Mouse (Mus musculus) forebrain, embryonic 13.5 days (tissue): ENCODE results near the gene Fam72a. TPM values are rescaled to one million over a fixed set of nuclear protein-coding genes. Genes with fewer than 3 reads are reported as not detected.

Experiments used
- ATAC-seq: fragments of 200-750 bp; cut with Nextera tagmentation; 2 replicates; pipeline ENCODE4 v1.8.0; 2017
- H3K27ac ChIP-seq: fragments of 300-500 bp; sonication (generic); 2 replicates; pipeline ENCODE4 v1.5.1; 2015; ENCODE audit warnings: inconsistent platforms, mild to moderate bottlenecking, moderate library complexity
- H3K27me3 ChIP-seq: fragments of 300-500 bp; sonication (generic); 2 replicates; pipeline ENCODE4 v1.6.1; 2015; ENCODE audit warnings: mild to moderate bottlenecking, inconsistent platforms
- H3K36me3 ChIP-seq: fragments of 300-500 bp; sonication (generic); 2 replicates; pipeline ENCODE4 v1.6.1; 2015; ENCODE audit warnings: mild to moderate bottlenecking, inconsistent platforms; ENCODE audit not compliant: poor library complexity, severe bottlenecking
- H3K4me1 ChIP-seq: fragments of 300-500 bp; sonication (generic); 2 replicates; pipeline ENCODE4 v1.6.1; 2015; ENCODE audit warnings: inconsistent platforms
- H3K4me2 ChIP-seq: fragments of 300-500 bp; sonication (generic); 2 replicates; pipeline ENCODE4 v1.6.1; 2015; ENCODE audit warnings: inconsistent platforms, mild to moderate bottlenecking, moderate library complexity
- H3K4me3 ChIP-seq: fragments of 300-500 bp; sonication (generic); 2 replicates; pipeline ENCODE4 v1.5.1; 2015; ENCODE audit warnings: mild to moderate bottlenecking, inconsistent platforms
- H3K9ac ChIP-seq: fragments of 300-500 bp; sonication (generic); 2 replicates; pipeline ENCODE4 v1.6.1; 2015; ENCODE audit warnings: mild to moderate bottlenecking, inconsistent platforms
- H3K9me3 ChIP-seq: fragments of 300-500 bp; sonication (generic); replicated peaks from 2 replicates; pipeline ENCODE4 v1.6.1; 2016; ENCODE audit warnings: inconsistent platforms
- WGBS: fragments of 180-500 bp; shearing (Covaris S2); methylation state at CpG from one replicate; pipeline ENCODE4 v1.1.7; 2015; 5-methylcytosine and 5-hydroxymethylcytosine counted together
- polyA plus RNA-seq: library from polyadenylated mRNA; unstranded; fragments of >200 nt; fragmentation: Nextera tagmentation; extraction: Ambion mirVana; gene quantifications from 2 replicates; pipeline ENCODE4 v1.2.1, GENCODE M21; 2015

Fam72a gene
- 3.7 and 4.3 TPM in 2 replicates for polyA plus RNA-seq

DNA sequence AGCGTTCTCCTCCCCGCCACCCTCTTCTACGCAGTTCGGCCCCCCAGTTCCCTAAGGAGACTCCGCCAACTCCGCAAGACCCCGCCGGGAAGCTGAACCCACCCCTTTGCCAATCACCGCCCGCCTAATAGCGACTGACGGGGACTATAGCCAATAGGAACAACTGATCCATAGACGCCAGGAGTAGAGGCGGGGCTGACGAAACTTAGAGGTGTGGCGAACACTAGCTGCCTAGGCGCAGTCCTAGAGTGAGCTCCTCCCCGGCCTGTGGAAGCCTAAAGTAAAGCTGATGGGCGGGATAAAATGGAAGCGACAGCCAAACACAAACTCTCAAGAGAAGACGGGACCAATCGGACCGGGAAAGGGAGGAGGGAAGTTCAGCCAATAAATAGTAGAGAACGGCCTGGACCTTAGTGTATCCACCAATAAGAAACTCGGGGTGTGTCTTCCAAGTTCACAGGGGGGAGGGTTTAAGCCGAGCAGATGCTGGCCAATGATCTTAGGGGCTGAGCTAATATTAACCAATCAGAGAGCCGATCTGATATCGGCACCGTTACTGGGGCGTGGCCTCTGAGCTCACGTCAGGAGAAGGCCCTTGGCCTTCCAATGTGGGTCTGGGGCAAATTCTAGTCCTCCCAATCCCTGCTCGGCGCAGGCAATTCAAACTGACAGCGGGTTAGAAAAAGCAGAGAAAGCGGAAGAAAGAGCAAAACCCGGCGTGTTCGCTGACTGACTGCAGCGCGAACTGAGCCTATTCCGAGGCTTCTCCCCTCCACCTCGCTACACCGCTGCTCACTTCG lies at the start of gene Fam72a, which contains the start of gene Srgap2:
Gene Fam72a (plus strand): TSS at position 623 of the 800 bp plus-strand sequence.
Gene Srgap2 (minus strand): TSS at position 72 of the 800 bp plus-strand sequence.
- WGBS: under 1% methylated on average over 44 of the region's 44 CpGs
- H3K4me1 ChIP-seq: peaks cover 57% of the 10 kb centered on the region
- no peaks in the 10 kb centered on the region for H3K9me3 ChIP-seq
- no peaks in the 10 kb centered on the region for H3K27me3 ChIP-seq
- H3K36me3 ChIP-seq: no peaks in the 10 kb centered on the region
- peak within 1 kb of the TSS; percentile 93 for H3K4me2 ChIP-seq
- peak within 1 kb of the TSS; percentile 91 for H3K9ac ChIP-seq
- H3K4me3 ChIP-seq: peak within 1 kb of the TSS; percentile 86
- ATAC-seq: peak; percentile 97
- peak within 1 kb of the TSS; percentile 95 for H3K27ac ChIP-seq

DNA sequence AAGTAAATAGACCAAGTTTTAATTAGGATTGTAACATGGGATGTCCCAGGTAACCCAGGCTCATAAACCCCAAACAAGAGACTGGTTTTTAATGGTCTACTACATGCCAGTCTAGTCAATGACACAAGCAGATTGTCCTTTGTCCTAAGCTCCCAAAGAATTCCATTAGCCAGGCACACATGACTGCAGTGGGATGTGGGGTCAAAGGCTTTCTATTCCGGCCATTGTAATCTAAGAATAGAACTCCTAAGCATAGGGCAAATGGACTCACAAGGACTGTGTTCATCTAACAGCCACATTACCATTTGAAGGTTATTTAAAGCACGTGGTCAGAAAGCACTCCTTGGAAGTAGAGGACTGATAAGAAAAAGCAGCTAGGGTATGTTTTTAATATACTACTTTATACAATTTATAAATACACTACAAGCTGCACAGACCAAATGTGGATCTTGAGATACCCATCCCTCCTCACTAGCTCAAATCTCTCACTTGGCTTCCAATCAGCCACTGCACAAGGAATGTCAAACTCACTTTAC lies 48.9 kb upstream of the Fam72a start:
- ATAC-seq: no peak
- Histone ChIP-seq H3K27me3 (no peaks in the 10 kb centered on the region), H3K4me3 (no peak overlapping the region), H3K27ac (no peak overlapping the region), H3K4me1 (peaks cover 19% of the 10 kb centered on the region), H3K4me2 (no peak overlapping the region), H3K36me3 (0 out of 2 replicates have a peak, but pooled peaks cover 2% of the 10 kb centered on the region), H3K9ac (no peak overlapping the region), H3K9me3 (peaks cover 4% of the 10 kb centered on the region; the same call in 1 of the 2 replicates)
- 9% methylated on average over 2 of the region's 2 CpGs for WGBS

DNA sequence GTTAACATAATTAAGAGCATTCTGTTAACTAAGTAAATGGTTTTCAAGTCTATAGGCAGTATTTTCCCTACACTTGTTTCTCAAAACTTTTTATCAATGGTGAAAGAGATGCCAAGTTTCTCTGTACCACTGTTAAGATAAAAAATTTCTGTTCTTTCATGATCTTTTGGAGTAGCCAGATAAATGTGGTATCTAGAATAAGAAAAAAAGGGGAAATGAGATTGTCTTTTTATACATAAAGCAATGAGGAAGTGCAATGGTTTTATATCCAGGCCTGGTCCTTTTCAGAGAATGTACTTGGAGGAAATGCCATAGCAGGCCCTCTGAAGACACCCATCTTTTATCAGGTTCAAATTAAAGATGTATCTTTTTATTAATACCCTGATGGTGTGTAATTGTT lies 46.3 kb upstream of the Fam72a start:
- Histone ChIP-seq H3K9ac (no peak overlapping the region), H3K4me1 (peaks cover 16% of the 10 kb centered on the region), H3K27ac (no peak overlapping the region), H3K36me3 (0 out of 2 replicates have a peak, but pooled peaks cover 2% of the 10 kb centered on the region), H3K9me3 (peaks cover 4% of the 10 kb centered on the region; the same call in 1 of the 2 replicates), H3K4me3 (no peak overlapping the region), H3K27me3 (no peaks in the 10 kb centered on the region), H3K4me2 (no peak overlapping the region)
- ATAC-seq: no peak

DNA sequence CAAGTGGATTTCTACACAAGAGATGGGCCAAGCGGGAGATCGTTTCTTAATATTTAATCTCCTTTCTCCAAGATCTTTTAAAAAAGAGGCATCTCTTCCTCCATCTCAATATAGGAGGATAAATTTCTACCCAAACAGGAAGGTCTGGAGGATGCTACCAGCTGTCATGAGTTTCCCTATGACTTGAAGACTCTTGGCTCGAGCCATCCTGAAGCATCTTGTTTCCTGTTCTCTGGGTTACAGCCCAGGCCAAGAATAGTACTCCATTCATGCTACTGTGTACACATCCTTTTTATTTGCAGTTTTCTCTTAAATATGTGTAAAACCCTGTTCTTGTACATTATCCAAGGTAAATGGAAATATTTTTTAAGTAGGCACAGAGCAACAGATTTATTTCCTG lies 45.5 kb upstream of the Fam72a start:
- Histone ChIP-seq H3K9me3 (peaks cover 4% of the 10 kb centered on the region; the same call in 1 of the 2 replicates), H3K36me3 (0 out of 2 replicates have a peak, but pooled peaks cover 2% of the 10 kb centered on the region), H3K27me3 (no peaks in the 10 kb centered on the region), H3K4me2 (no peak overlapping the region), H3K4me3 (no peak overlapping the region), H3K4me1 (peaks cover 20% of the 10 kb centered on the region), H3K9ac (no peak overlapping the region), H3K27ac (no peak overlapping the region)
- 89% methylated on average over 3 of the region's 3 CpGs for WGBS
- no peak for ATAC-seq

GRCm38 (mm10) chr1:131486094-131486850 lies 41.4 kb upstream of the Fam72a start:
- ATAC-seq: no peak
- Histone ChIP-seq H3K4me3 (no peak overlapping the region), H3K36me3 (no peaks in the 10 kb centered on the region), H3K4me2 (no peak overlapping the region), H3K9ac (no peak overlapping the region), H3K9me3 (no peaks in the 10 kb centered on the region), H3K27ac (no peak overlapping the region), H3K27me3 (no peaks in the 10 kb centered on the region), H3K4me1 (peaks cover 24% of the 10 kb centered on the region)
- WGBS: 64% methylated on average over 5 of the region's 5 CpGs

DNA sequence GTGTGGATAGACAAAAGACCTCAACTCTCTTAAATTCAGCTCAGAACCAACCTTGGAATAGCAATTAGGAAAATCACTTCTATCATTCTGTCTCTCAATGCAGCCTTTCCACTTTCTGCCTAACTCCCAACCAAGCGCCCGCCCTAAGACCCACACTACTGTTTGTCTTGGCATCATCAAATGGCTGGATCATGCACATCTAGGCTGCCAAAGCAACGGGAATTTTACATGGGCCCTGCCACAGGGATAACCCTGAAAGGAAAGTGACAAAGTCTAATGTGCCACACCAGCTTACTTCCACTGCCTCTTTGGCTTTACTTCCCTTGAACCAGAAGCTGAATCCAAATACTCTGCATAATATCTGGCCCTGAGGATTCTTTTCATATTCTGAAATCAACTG lies 38.4 kb upstream of the Fam72a start:
- peaks cover 28% of the 10 kb centered on the region for H3K4me1 ChIP-seq
- no peaks in the 10 kb centered on the region for H3K9me3 ChIP-seq
- H3K4me3 ChIP-seq: no peak overlapping the region
- H3K27ac ChIP-seq: no peak overlapping the region
- ATAC-seq: no peak
- H3K4me2 ChIP-seq: no peak overlapping the region
- H3K36me3 ChIP-seq: no peaks in the 10 kb centered on the region
- H3K9ac ChIP-seq: no peak overlapping the region
- 91% methylated on average over 3 of the region's 3 CpGs for WGBS
- no peaks in the 10 kb centered on the region for H3K27me3 ChIP-seq

- Histone ChIP-seq H3K9ac (no peak overlapping the region), H3K4me2 (no peak overlapping the region), H3K27me3 (no peaks in the 10 kb centered on the region), H3K27ac (no peak overlapping the region), H3K4me1 (peaks cover 30% of the 10 kb centered on the region), H3K4me3 (no peak overlapping the region), H3K9me3 (no peaks in the 10 kb centered on the region), H3K36me3 (no peaks in the 10 kb centered on the region)
- ATAC-seq: no peak
- 62% methylated on average over 4 of the region's 4 CpGs for whole genome bisulfite sequencing
These were observed 36.1 kb upstream of the Fam72a start for GRCm38 (mm10) chr1:131491579-131491978.

- H3K4me3 ChIP-seq: no peak overlapping the region
- H3K9me3 ChIP-seq: no peaks in the 10 kb centered on the region
- H3K27ac ChIP-seq: no peak overlapping the region
- WGBS: 57% methylated on average over 2 of the region's 2 CpGs
- H3K36me3 ChIP-seq: no peaks in the 10 kb centered on the region
- H3K4me1 ChIP-seq: peaks cover 24% of the 10 kb centered on the region
- H3K9ac ChIP-seq: no peak overlapping the region
- peak; percentile 30; the same call in 1 of the 2 replicates for ATAC-seq
- H3K4me2 ChIP-seq: no peak overlapping the region
- H3K27me3 ChIP-seq: no peaks in the 10 kb centered on the region
These were observed 35.3 kb upstream of the Fam72a start for GRCm38 (mm10) chr1:131492360-131492759.

- Histone ChIP-seq H3K4me3 (no peak overlapping the region), H3K4me2 (no peak overlapping the region), H3K36me3 (no peaks in the 10 kb centered on the region), H3K9ac (no peak overlapping the region), H3K9me3 (no peaks in the 10 kb centered on the region), H3K4me1 (peaks cover 23% of the 10 kb centered on the region), H3K27me3 (no peaks in the 10 kb centered on the region), H3K27ac (no peak overlapping the region)
- ATAC-seq: no peak
- 77% methylated on average over 4 of the region's 4 CpGs for WGBS
These were observed 33.5 kb upstream of the Fam72a start for GRCm38 (mm10) chr1:131493966-131494898.

- Histone ChIP-seq H3K27me3 (no peaks in the 10 kb centered on the region), H3K9me3 (no peaks in the 10 kb centered on the region), H3K36me3 (no peaks in the 10 kb centered on the region), H3K9ac (no peak overlapping the region), H3K4me2 (no peak overlapping the region), H3K27ac (no peak overlapping the region), H3K4me3 (no peak overlapping the region), H3K4me1 (0 out of 2 replicates have a peak, but pooled peaks cover 8% of the 10 kb centered on the region)
- no peak for ATAC-seq
- 86% methylated on average over 1 of the region's 1 CpGs for WGBS
These were observed 29.5 kb upstream of the Fam72a start for GRCm38 (mm10) chr1:131498231-131498630.

- H3K9me3 ChIP-seq: no peaks in the 10 kb centered on the region
- no peak overlapping the region for H3K4me2 ChIP-seq
- no peak overlapping the region for H3K4me3 ChIP-seq
- 96% methylated on average over 1 of the region's 1 CpGs for WGBS
- no peaks in the 10 kb centered on the region for H3K4me1 ChIP-seq
- no peaks in the 10 kb centered on the region for H3K36me3 ChIP-seq
- no peak overlapping the region for H3K9ac ChIP-seq
- H3K27me3 ChIP-seq: no peaks in the 10 kb centered on the region
- H3K27ac ChIP-seq: no peak overlapping the region
- no peak for ATAC-seq
These were observed 26.0 kb upstream of the Fam72a start for GRCm38 (mm10) chr1:131501681-131502080.
